Mouse (Mus musculus) myocyte (in vitro differentiated cells): ENCODE results near the gene Cela3b.

Experiments
- E2F4 ChIP-seq: IDR thresholded peaks from one replicate; pipeline ENCODE4 v1.6.1; 2011; ENCODE audit warnings: mild to moderate bottlenecking, control low read depth, moderate library complexity; ENCODE audit not compliant: insufficient read depth
- MAX ChIP-seq: IDR thresholded peaks from one replicate; pipeline ENCODE4 v1.6.1; 2011; ENCODE audit warnings: low read depth, mild to moderate bottlenecking, control low read depth
- MYOD1 ChIP-seq, 3 experiments: IDR thresholded peaks; one replicate each; pipeline ENCODE4 v1.6.1; 2011; ENCODE audit warnings: control low read depth in 2 of 3, low read depth in 2 of 3, mild to moderate bottlenecking in 2 of 3, moderate library complexity in 1 of 3; ENCODE audit not compliant: insufficient read length in 2 of 3, control insufficient read depth in 1 of 3
- MYOG ChIP-seq, 3 experiments: IDR thresholded peaks; one replicate each; pipeline ENCODE4 v1.6.1; 2011; ENCODE audit warnings: control low read depth in 2 of 3, low read depth in 2 of 3, mild to moderate bottlenecking in 2 of 3; ENCODE audit not compliant: insufficient read length in 2 of 3, control insufficient read depth in 1 of 3, insufficient read depth in 1 of 3
- POLR2A ChIP-seq: IDR thresholded peaks from one replicate; pipeline ENCODE4 v1.6.1; 2011; ENCODE audit warnings: low read depth, mild to moderate bottlenecking, control low read depth, moderate library complexity; ENCODE audit not compliant: insufficient read length
- REST ChIP-seq: IDR thresholded peaks from one replicate; pipeline ENCODE4 v1.6.1; 2011; ENCODE audit warnings: mild to moderate bottlenecking, control low read depth, moderate library complexity; ENCODE audit not compliant: insufficient read depth, insufficient read length

DNA sequence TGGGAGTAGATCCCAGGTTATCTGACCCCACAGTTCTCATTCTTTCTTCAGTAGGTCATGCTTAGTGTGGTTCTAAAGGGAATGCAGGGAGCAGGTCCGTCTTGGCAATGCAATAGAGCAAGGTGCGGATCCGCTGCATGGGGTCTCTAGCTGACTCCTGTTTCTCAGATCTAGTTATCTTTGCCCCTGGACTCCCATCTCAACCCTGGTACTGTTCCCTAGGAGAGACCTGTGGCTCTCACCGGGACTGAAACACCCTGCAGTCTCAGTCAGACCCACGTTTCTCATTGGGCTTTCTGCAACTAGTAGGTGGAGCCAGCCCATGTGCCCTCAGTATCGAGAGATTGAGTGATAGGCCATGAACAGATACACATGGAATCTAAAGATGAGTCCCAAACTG, 47.3 kb upstream of the Cela3b start:
- TF ChIP-seq MAX: no peak
- no peak for TF ChIP-seq POLR2A
- TF ChIP-seq REST: no peak
- TF ChIP-seq MYOD1 (IDR thresholded peaks at IDR 0.05; ENCODE audit: control insufficient read depth in 1 of 3, insufficient read length in 2 of 3, low read depth in 2 of 3): no peak
- no peak for TF ChIP-seq E2F4
- no peak for TF ChIP-seq MYOG (IDR thresholded peaks at IDR 0.05; ENCODE audit: control insufficient read depth in 1 of 3, insufficient read depth in 1 of 3, insufficient read length in 2 of 3, low read depth in 2 of 3)
